Mouse (Mus musculus) cerebellum, adult (tissue): Measurements from ENCODE around the gene Hsd11b1.
A peak's percentile ranks its signal among the peaks of the same experiment; 100 is the strongest.
"Not testable (repeated sequence)": the region's sequence is repeated elsewhere in the genome, so short reads cannot be mapped to it uniquely, and the experiment has no call there.

Experiments
- ATAC-seq: cut with Nextera tagmentation; 2 replicates; pipeline ENCODE4 v1.9.2; 2017; ENCODE audit warnings: mild to moderate bottlenecking, moderate library complexity, mixed read lengths; ENCODE audit not compliant: insufficient number of reproducible peaks, low FRiP score, low TSS enrichment

Hsd11b1 gene

GRCm38 (mm10) chr1:193281344-193281743 lies 17.5 kb upstream of the Hsd11b1 start:
- no peak for ATAC-seq

- no peak for ATAC-seq
These were observed 15.6 kb upstream of the Hsd11b1 start for GRCm38 (mm10) chr1:193279492-193279891.

GRCm38 (mm10) chr1:193278414-193279045 lies 14.7 kb upstream of the Hsd11b1 start:
- ATAC-seq, result no peak

GRCm38 (mm10) chr1:193274407-193275071 lies 10.7 kb upstream of the Hsd11b1 start:
- no peak for ATAC-seq

- ATAC-seq, result peak; percentile 65
These were observed 9.2 kb upstream of the Hsd11b1 start, which contains the start of gene G0s2 for GRCm38 (mm10) chr1:193272916-193273601. G0s2 (minus strand) TSS chr1:193273217.

GRCm38 (mm10) chr1:193272137-193272915 lies 8.5 kb upstream of the Hsd11b1 start:
- ATAC-seq, result peak; percentile 66

GRCm38 (mm10) chr1:193270965-193271763 lies 7.3 kb upstream of the Hsd11b1 start:
- ATAC-seq, result no peak

GRCm38 (mm10) chr1:193265734-193266133 lies 1.9 kb upstream of the Hsd11b1 start:
- no peak for ATAC-seq

GRCm38 (mm10) chr1:193263026-193263907 lies 608 bp downstream of the Hsd11b1 start:
- ATAC-seq, result no peak

GRCm38 (mm10) chr1:193261897-193262548 lies 1.9 kb downstream of the Hsd11b1 start:
- no peak for ATAC-seq

GRCm38 (mm10) chr1:193259559-193259958 lies 4.3 kb downstream of the Hsd11b1 start:
- ATAC-seq, result no peak

- peak; percentile 47 for ATAC-seq
These were observed 7.2 kb downstream of the Hsd11b1 start for GRCm38 (mm10) chr1:193256621-193257098.

- peak; percentile 42; the same call in 1 of the 2 replicates for ATAC-seq
These were observed 7.6 kb downstream of the Hsd11b1 start for GRCm38 (mm10) chr1:193256289-193256577.

- peak; percentile 41 for ATAC-seq
These were observed 8.2 kb downstream of the Hsd11b1 start for GRCm38 (mm10) chr1:193255488-193256288.

- ATAC-seq, result no peak
These were observed 8.8 kb downstream of the Hsd11b1 start for GRCm38 (mm10) chr1:193255032-193255431.

- not testable (repeated sequence) for ATAC-seq
These were observed 10.0 kb downstream of the Hsd11b1 start for GRCm38 (mm10) chr1:193253895-193254294.

GRCm38 (mm10) chr1:193252616-193253015 lies 11.3 kb downstream of the Hsd11b1 start:
- no peak for ATAC-seq

- no peak for ATAC-seq
These were observed 12.5 kb downstream of the Hsd11b1 start for GRCm38 (mm10) chr1:193251386-193251785.
